Mouse (Mus musculus) erythroblast, embryonic 14.5 days (primary cell): ENCODE data around the gene Tent5b. TPM values are rescaled to one million over a fixed set of nuclear protein-coding genes. Genes with fewer than 3 reads are reported as not detected.
"Not testable (repeated sequence)": the region's sequence is repeated elsewhere in the genome, so short reads cannot be mapped to it uniquely, and the experiment has no call there.

ENCODE experiments used
- H3K27me3 ChIP-seq: 2 replicates; pipeline ENCODE4 v1.6.1; 2012; ENCODE audit warnings: inconsistent platforms; ENCODE audit not compliant: control insufficient read depth
- H3K36me3 ChIP-seq: 2 replicates; pipeline ENCODE4 v1.6.1; 2012; ENCODE audit warnings: mild to moderate bottlenecking, inconsistent platforms; ENCODE audit not compliant: control insufficient read depth
- H3K4me1 ChIP-seq: 2 replicates; pipeline ENCODE4 v1.6.1; 2012; ENCODE audit warnings: inconsistent platforms; ENCODE audit not compliant: control insufficient read depth
- H3K4me3 ChIP-seq: replicated peaks from 2 replicates; pipeline ENCODE3; 2012; ENCODE audit warnings: moderate library complexity, mild to moderate bottlenecking, inconsistent platforms
- H3K9me3 ChIP-seq: 2 replicates; pipeline ENCODE4 v1.6.1; 2012; ENCODE audit warnings: low read length, inconsistent platforms, mixed read lengths; ENCODE audit not compliant: control insufficient read depth
- GATA1 ChIP-seq: IDR thresholded peaks from 2 replicates; pipeline ENCODE4 v1.6.1; 2012; ENCODE audit warnings: low read length, inconsistent platforms, mixed read lengths
- TAL1 ChIP-seq: IDR thresholded peaks from 3 replicates; pipeline ENCODE4 v1.6.1; 2012; ENCODE audit warnings: low read length, inconsistent platforms, mixed read lengths
- polyA plus RNA-seq: library from polyadenylated mRNA; stranded (reverse); fragments of >175 nt; gene quantifications from 2 replicates; pipeline ENCODE4 v1.2.3, GENCODE M21; 2012

Gene Tent5b
- polyA plus RNA-seq, 1 experiment: not detected

- no peaks in the 10 kb centered on the region for H3K36me3 ChIP-seq
- TF ChIP-seq GATA1: no peak
- no peak for TF ChIP-seq TAL1
- H3K9me3 ChIP-seq: no peaks in the 10 kb centered on the region
- H3K4me1 ChIP-seq: no peaks in the 10 kb centered on the region
- H3K4me3 ChIP-seq: no peak overlapping the region
- peaks cover 53% of the 10 kb centered on the region for H3K27me3 ChIP-seq
Observed at GRCm38 (mm10) chr4:133506573-133506972, 26.6 kb downstream of the Tent5b start.

GRCm38 (mm10) chr4:133508990-133509389 is 29.1 kb downstream of the Tent5b start:
- Histone ChIP-seq H3K4me3 (no peak overlapping the region), H3K36me3 (no peaks in the 10 kb centered on the region), H3K27me3 (peaks cover 32% of the 10 kb centered on the region), H3K4me1 (no peaks in the 10 kb centered on the region), H3K9me3 (no peaks in the 10 kb centered on the region)
- no peak for TF ChIP-seq TAL1
- no peak for TF ChIP-seq GATA1

- no peaks in the 10 kb centered on the region for H3K4me1 ChIP-seq
- H3K4me3 ChIP-seq: no peak overlapping the region
- no peaks in the 10 kb centered on the region for H3K9me3 ChIP-seq
- H3K27me3 ChIP-seq: peaks cover 16% of the 10 kb centered on the region
- TF ChIP-seq GATA1: no peak
- TF ChIP-seq TAL1: no peak
- H3K36me3 ChIP-seq: no peaks in the 10 kb centered on the region
Observed at GRCm38 (mm10) chr4:133511050-133511449, 31.1 kb downstream of the Tent5b start.

GRCm38 (mm10) chr4:133512511-133512910 is 32.6 kb downstream of the Tent5b start:
- not testable (repeated sequence) for H3K27me3 ChIP-seq, H3K4me3 ChIP-seq, H3K36me3 ChIP-seq

GRCm38 (mm10) chr4:133512972-133513371 is 33.0 kb downstream of the Tent5b start:
- peaks cover 10% of the 10 kb centered on the region for H3K27me3 ChIP-seq
- no peak overlapping the region for H3K4me3 ChIP-seq
- H3K4me1 ChIP-seq: no peaks in the 10 kb centered on the region
- TF ChIP-seq GATA1 (no peak), TAL1 (no peak)
- no peaks in the 10 kb centered on the region for H3K9me3 ChIP-seq
- H3K36me3 ChIP-seq: no peaks in the 10 kb centered on the region

More at GRCm38 (mm10) chr4:133512511-133512910, 32.6 kb downstream of the Tent5b start:
- H3K4me1 ChIP-seq, H3K9me3 ChIP-seq: not testable (repeated sequence)

- H3K36me3 ChIP-seq: no peaks in the 10 kb centered on the region
- H3K9me3 ChIP-seq: no peaks in the 10 kb centered on the region; the same call in 1 of the 2 replicates
- H3K27me3 ChIP-seq: peaks cover 46% of the 10 kb centered on the region
- peaks cover 2% of the 10 kb centered on the region; the same call in 1 of the 2 replicates for H3K4me1 ChIP-seq
- TF ChIP-seq GATA1 (no peak), TAL1 (no peak)
- H3K4me3 ChIP-seq: peak within 1 kb of the TSS; percentile 52
Observed at GRCm38 (mm10) chr4:133518601-133519368, 38.9 kb downstream of the Tent5b start, which contains the start of gene Kdf1. Gene Kdf1 (plus strand): TSS chr4:133518963.

- Histone ChIP-seq H3K4me3 (peak overlapping the region; percentile 52), H3K27me3 (peaks cover 46% of the 10 kb centered on the region), H3K36me3 (no peaks in the 10 kb centered on the region), H3K4me1 (peaks cover 2% of the 10 kb centered on the region; the same call in 1 of the 2 replicates), H3K9me3 (no peaks in the 10 kb centered on the region; the same call in 1 of the 2 replicates)
- TF ChIP-seq GATA1 (no peak), TAL1 (no peak)
Observed at GRCm38 (mm10) chr4:133519369-133519665, 39.4 kb downstream of the Tent5b start.

- Histone ChIP-seq H3K4me1 (peaks cover 2% of the 10 kb centered on the region; the same call in 1 of the 2 replicates), H3K36me3 (no peaks in the 10 kb centered on the region), H3K27me3 (peaks cover 46% of the 10 kb centered on the region), H3K9me3 (peaks cover 2% of the 10 kb centered on the region; the same call in 1 of the 2 replicates), H3K4me3 (no peak overlapping the region)
- TF ChIP-seq GATA1 (no peak), TAL1 (no peak)
Observed at GRCm38 (mm10) chr4:133521502-133521901, 41.6 kb downstream of the Tent5b start.

- Histone ChIP-seq H3K27me3 (peaks cover 4% of the 10 kb centered on the region; the same call in 1 of the 2 replicates), H3K9me3 (0 out of 2 replicates have a peak, but pooled peaks cover 2% of the 10 kb centered on the region), H3K4me3 (no peak overlapping the region), H3K36me3 (peaks cover 42% of the 10 kb centered on the region), H3K4me1 (peaks cover 8% of the 10 kb centered on the region)
- TF ChIP-seq GATA1 (no peak), TAL1 (no peak)
Observed at GRCm38 (mm10) chr4:133527788-133528187, 47.9 kb downstream of the Tent5b start.

GRCm38 (mm10) chr4:133532777-133533176 is 52.8 kb downstream of the Tent5b start:
- Histone ChIP-seq H3K9me3 (no peaks in the 10 kb centered on the region), H3K27me3 (no peaks in the 10 kb centered on the region), H3K4me3 (no peak overlapping the region), H3K36me3 (peaks cover 90% of the 10 kb centered on the region), H3K4me1 (peaks cover 7% of the 10 kb centered on the region)
- TF ChIP-seq TAL1 (no peak), GATA1 (no peak)
